Mouse (Mus musculus) testis, adult 10 weeks (tissue): Measurements from ENCODE around the gene Gm21739. TPM values are rescaled to one million over a fixed set of nuclear protein-coding genes. Genes with fewer than 3 reads are reported as not detected.

Experiments
- polyA plus RNA-seq: library from polyadenylated mRNA; stranded (reverse); fragments of 350-450 nt; fragmentation: Illumina TruSeq; extraction: RNeasy Lipid Tissue Mini Kit (QIAGEN cat#74804); gene quantifications from one replicate; pipeline ENCODE4 v1.2.3, GENCODE M21; 2014; ENCODE audit warnings: low read depth, low replicate concordance

Gm21739 gene
- 6.0 TPM for polyA plus RNA-seq

DNA sequence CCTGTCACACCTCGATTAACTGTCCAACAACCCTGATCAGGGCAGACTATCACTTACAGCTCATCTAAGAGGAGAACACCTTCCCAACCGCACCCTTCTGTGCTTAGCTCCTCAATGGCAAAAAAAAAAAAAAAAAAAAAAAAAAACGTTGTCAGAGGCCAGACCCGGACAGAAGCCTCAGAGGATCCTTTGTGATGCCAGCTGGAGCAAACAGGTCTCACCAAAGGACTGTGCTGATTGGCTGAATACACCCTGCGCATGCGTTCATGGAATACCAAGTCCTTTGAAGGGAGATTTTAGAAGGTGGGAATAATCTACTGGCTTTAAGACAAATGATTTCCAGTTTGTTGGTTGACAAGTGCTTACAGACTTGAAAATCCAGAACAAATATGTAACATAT lies at the start of gene Gm21739:
Gene Gm21739, minus strand, starts transcription at position 101 of the 400 bp plus-strand sequence.

